Mouse (Mus musculus) hindbrain, embryonic 12.5 days (tissue): Measurements from ENCODE around the gene Dner. TPM values are rescaled to one million over a fixed set of nuclear protein-coding genes. Genes with fewer than 3 reads are reported as not detected.

Source experiments
- ATAC-seq: fragments of 200-750 bp; cut with Nextera tagmentation; 2 replicates; pipeline ENCODE4 v1.8.0; 2017; ENCODE audit warnings: moderate TSS enrichment; ENCODE audit not compliant: low FRiP score
- H3K27ac ChIP-seq: fragments of 300-500 bp; sonication (generic); 2 replicates; pipeline ENCODE4 v1.5.1; 2016; ENCODE audit warnings: mild to moderate bottlenecking
- H3K27me3 ChIP-seq: fragments of 300-500 bp; sonication (generic); 2 replicates; pipeline ENCODE4 v1.6.1; 2016; ENCODE audit warnings: mild to moderate bottlenecking
- H3K36me3 ChIP-seq: fragments of 300-500 bp; sonication (generic); 2 replicates; pipeline ENCODE4 v1.6.1; 2016; ENCODE audit warnings: mild to moderate bottlenecking
- H3K4me1 ChIP-seq: fragments of 300-500 bp; sonication (generic); 2 replicates; pipeline ENCODE4 v1.6.1; 2016
- H3K4me2 ChIP-seq: fragments of 300-500 bp; sonication (generic); replicated peaks from 2 replicates; pipeline ENCODE4 v1.6.1; 2016; ENCODE audit warnings: mild to moderate bottlenecking
- H3K4me3 ChIP-seq: fragments of 300-500 bp; sonication (generic); 2 replicates; pipeline ENCODE4 v1.5.1; 2016; ENCODE audit warnings: mild to moderate bottlenecking
- H3K9ac ChIP-seq: fragments of 300-500 bp; sonication (generic); 2 replicates; pipeline ENCODE4 v1.6.1; 2016; ENCODE audit warnings: mild to moderate bottlenecking, moderate library complexity
- H3K9me3 ChIP-seq: fragments of 300-500 bp; sonication (generic); replicated peaks from 2 replicates; pipeline ENCODE4 v1.6.1; 2016; ENCODE audit warnings: mild to moderate bottlenecking
- WGBS: fragments of 180-500 bp; shearing (Covaris S2); methylation state at CpG from one replicate; pipeline ENCODE4 v1.1.7; 2016; 5-methylcytosine and 5-hydroxymethylcytosine counted together
- polyA plus RNA-seq: library from polyadenylated mRNA; unstranded; fragments of >200 nt; fragmentation: Nextera tagmentation; extraction: Ambion mirVana; gene quantifications from 2 replicates; pipeline ENCODE4 v1.2.1, GENCODE M21; 2016

The Dner gene
- polyA plus RNA-seq, 1 experiment from 2014 or later, result 130 TPM

GRCm38 (mm10) chr1:84561387-84561786, 134.6 kb downstream of the Dner start:
- H3K9ac ChIP-seq, result no peak overlapping the region
- no peak for ATAC-seq
- H3K4me2 ChIP-seq, result no peak overlapping the region
- H3K36me3 ChIP-seq, result no peaks in the 10 kb centered on the region
- H3K4me3 ChIP-seq, result no peak overlapping the region
- H3K4me1 ChIP-seq, result no peaks in the 10 kb centered on the region
- no peaks in the 10 kb centered on the region for H3K27me3 ChIP-seq
- no peak overlapping the region for H3K27ac ChIP-seq
- WGBS, result 83% methylated on average over 4 of the region's 4 CpGs
- no peaks in the 10 kb centered on the region for H3K9me3 ChIP-seq

DNA sequence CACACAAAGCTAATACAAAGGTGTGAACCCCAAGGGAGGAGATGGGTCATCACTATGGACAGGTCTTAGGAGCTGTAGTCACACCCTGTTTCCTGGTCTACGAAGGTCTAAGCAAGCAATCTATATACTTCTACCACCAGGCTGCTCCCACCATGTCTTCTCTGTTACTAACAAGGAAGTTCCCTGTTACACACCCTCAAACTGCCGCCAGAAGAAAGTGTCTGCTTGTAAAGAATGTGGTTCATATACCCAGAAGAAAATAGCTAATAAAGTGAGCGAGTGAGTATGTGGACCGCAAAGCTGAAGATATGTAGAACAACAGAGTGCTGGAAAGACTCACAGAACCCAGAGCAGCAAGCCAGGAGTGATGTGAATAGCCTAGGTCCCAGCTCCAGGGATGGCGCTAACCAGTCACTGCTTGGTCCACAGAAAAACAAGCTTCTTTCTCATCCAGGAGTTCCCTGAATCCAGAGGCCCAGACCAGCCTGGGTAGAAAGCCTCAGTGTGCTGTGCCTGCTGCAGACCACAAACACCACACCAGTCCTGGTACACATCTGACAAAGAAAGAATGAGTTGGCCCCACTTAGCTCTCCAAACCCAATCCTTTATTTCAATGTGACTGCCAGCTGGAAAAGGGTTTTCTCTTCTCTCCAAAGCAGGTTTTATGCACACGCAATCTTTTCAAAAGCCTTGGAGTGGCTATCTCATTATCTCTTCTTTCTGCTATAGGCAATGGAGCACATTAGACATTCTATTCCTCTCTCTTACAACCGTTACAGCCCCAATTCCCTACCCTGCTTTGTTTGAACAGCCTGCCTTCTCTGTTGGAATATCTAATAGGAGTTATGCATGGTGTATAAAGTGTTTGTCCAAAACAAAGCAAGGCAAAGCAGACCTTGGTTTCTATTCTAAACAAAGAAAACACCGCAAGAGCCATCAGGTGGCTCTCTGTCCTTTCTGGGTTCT, 139.2 kb downstream of the Dner start:
- no peak overlapping the region for H3K9ac ChIP-seq
- H3K4me3 ChIP-seq, result no peak overlapping the region
- no peak overlapping the region for H3K4me2 ChIP-seq
- no peaks in the 10 kb centered on the region for H3K9me3 ChIP-seq
- 0 out of 2 replicates have a peak overlapping the region, but pooled peaks have one; percentile 23 for H3K27ac ChIP-seq
- H3K36me3 ChIP-seq, result no peaks in the 10 kb centered on the region
- ATAC-seq, result no peak
- no peaks in the 10 kb centered on the region for H3K4me1 ChIP-seq
- H3K27me3 ChIP-seq, result no peaks in the 10 kb centered on the region
- WGBS, result 76% methylated on average over 8 of the region's 8 CpGs

DNA sequence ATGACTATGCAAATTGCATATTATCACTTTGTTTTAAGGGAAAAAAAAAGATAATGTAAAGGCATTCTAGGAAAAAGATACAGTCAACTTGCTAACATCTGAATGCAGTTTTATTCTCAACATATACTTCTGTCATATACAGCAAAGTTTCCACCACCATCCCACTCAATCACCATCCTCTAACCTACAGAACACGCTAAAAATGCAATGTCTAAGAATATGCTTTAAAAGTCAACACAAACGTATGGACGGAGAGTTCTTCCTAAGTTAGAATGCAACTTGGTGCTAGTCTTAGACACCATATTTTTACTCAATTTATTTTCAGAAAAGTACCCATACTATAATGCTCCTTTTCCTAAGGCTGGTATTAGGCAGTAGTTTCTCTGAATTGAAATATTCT, 144.0 kb downstream of the Dner start:
- Histone ChIP-seq H3K4me1 (no peaks in the 10 kb centered on the region), H3K4me3 (no peak overlapping the region), H3K36me3 (no peaks in the 10 kb centered on the region), H3K9ac (no peak overlapping the region), H3K4me2 (no peak overlapping the region), H3K27me3 (no peaks in the 10 kb centered on the region), H3K9me3 (no peaks in the 10 kb centered on the region), H3K27ac (no peak overlapping the region)
- ATAC-seq, result no peak
- 94% methylated on average over 3 of the region's 3 CpGs for WGBS

- WGBS, result 73% methylated on average over 2 of the region's 2 CpGs
- H3K36me3 ChIP-seq, result no peaks in the 10 kb centered on the region
These were observed 146.0 kb downstream of the Dner start for GRCm38 (mm10) chr1:84550065-84550368.

DNA sequence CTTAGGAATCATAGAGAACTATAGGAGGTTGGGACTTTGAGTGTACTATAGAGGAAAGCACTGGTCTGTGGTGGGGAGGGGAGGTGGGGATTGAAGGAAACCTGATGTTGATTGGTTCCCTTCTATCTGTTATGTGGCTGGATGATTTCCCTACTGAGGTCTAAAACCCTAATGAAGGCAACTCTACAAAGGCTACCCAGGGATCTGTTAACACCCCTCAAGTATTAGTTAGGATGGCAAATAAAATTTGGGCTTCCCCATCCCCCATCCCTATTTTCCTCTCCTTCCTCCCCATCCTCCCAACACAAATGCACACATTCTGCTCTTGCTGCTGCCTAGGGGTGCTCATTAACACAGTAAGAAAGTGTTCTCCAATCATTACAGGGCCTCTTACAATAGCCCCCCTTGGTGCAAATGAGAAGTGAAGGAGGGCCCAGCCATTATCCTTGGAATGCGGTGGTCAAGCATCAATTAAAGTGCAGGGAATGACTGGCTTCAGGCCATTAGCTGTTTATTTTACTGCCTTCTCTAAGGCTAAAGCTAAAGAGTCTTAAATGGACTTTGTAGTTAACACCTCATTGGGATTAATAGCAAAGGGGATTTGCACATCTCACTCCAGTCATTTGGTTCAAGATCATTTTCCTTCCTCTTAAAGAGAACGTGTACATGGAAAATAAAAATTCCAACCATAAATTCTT, 146.5 kb downstream of the Dner start:
- no peaks in the 10 kb centered on the region for H3K27me3 ChIP-seq
- ATAC-seq, result peak; percentile 43; the same call in 1 of the 2 replicates

More at GRCm38 (mm10) chr1:84550065-84550368, 146.0 kb downstream of the Dner start:
- H3K4me3 ChIP-seq, result no peak overlapping the region
- H3K27me3 ChIP-seq, result no peaks in the 10 kb centered on the region
- H3K27ac ChIP-seq, result no peak overlapping the region
- H3K9ac ChIP-seq, result no peak overlapping the region
- ATAC-seq, result no peak
- H3K4me1 ChIP-seq, result no peaks in the 10 kb centered on the region
- no peaks in the 10 kb centered on the region for H3K9me3 ChIP-seq
- H3K4me2 ChIP-seq, result no peak overlapping the region

GRCm38 (mm10) chr1:84536069-84536468, 160.0 kb downstream of the Dner start:
- no peaks in the 10 kb centered on the region for H3K4me1 ChIP-seq
- no peak overlapping the region for H3K27ac ChIP-seq
- WGBS, result 58% methylated on average over 4 of the region's 4 CpGs
- no peak overlapping the region for H3K4me2 ChIP-seq
- no peak overlapping the region for H3K4me3 ChIP-seq
- no peaks in the 10 kb centered on the region for H3K9me3 ChIP-seq
- H3K36me3 ChIP-seq, result no peaks in the 10 kb centered on the region
- no peak overlapping the region for H3K9ac ChIP-seq
- H3K27me3 ChIP-seq, result no peaks in the 10 kb centered on the region
- no peak for ATAC-seq

More for the DNA sequence above, 146.5 kb downstream of the Dner start:
- Histone ChIP-seq H3K4me3 (no peak overlapping the region), H3K27ac (no peak overlapping the region), H3K4me2 (no peak overlapping the region), H3K9me3 (no peaks in the 10 kb centered on the region), H3K4me1 (no peaks in the 10 kb centered on the region), H3K36me3 (no peaks in the 10 kb centered on the region), H3K9ac (no peak overlapping the region)
- WGBS, result 31% methylated on average over 2 of the region's 2 CpGs

GRCm38 (mm10) chr1:84525514-84525913, 170.5 kb downstream of the Dner start:
- no peak for ATAC-seq
- no peak overlapping the region for H3K27ac ChIP-seq
- WGBS, result 87% methylated on average over 3 of the region's 3 CpGs
- H3K9ac ChIP-seq, result no peak overlapping the region
- no peaks in the 10 kb centered on the region for H3K36me3 ChIP-seq
- H3K27me3 ChIP-seq, result no peaks in the 10 kb centered on the region
- no peaks in the 10 kb centered on the region for H3K9me3 ChIP-seq
- no peak overlapping the region for H3K4me2 ChIP-seq
- no peak overlapping the region for H3K4me3 ChIP-seq
- H3K4me1 ChIP-seq, result no peaks in the 10 kb centered on the region

DNA sequence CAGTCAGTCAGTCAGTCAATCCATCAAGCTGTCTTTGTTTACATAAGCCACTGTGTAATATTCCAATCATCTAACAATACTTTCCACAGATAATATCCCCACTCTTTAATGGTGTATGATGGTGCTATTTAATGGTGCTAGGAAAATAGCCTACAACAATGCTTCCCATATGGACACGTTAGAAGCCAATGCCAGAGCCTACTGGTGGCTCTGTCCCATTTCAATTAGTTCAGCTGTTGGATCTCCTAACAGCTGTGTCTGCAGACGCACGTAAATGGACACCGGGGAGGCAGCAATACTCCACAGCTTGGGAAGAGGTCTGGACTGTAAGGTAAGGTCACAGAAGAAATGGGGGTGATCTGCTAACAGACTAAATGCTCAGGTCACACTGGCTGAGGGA, 171.6 kb downstream of the Dner start:
- no peak overlapping the region for H3K4me3 ChIP-seq

GRCm38 (mm10) chr1:84522963-84523280, 173.1 kb downstream of the Dner start:
- Histone ChIP-seq H3K4me3 (no peak overlapping the region), H3K27ac (no peak overlapping the region), H3K4me1 (0 out of 2 replicates have a peak, but pooled peaks cover 6% of the 10 kb centered on the region), H3K9ac (no peak overlapping the region), H3K9me3 (no peaks in the 10 kb centered on the region), H3K4me2 (no peak overlapping the region), H3K36me3 (no peaks in the 10 kb centered on the region), H3K27me3 (no peaks in the 10 kb centered on the region)
- WGBS, result 64% methylated on average over 4 of the region's 4 CpGs
- ATAC-seq, result no peak

More for the DNA sequence above, 171.6 kb downstream of the Dner start:
- no peaks in the 10 kb centered on the region for H3K36me3 ChIP-seq
- no peak overlapping the region for H3K9ac ChIP-seq
- WGBS, result 69% methylated on average over 4 of the region's 4 CpGs
- no peak overlapping the region for H3K4me2 ChIP-seq
- H3K27ac ChIP-seq, result no peak overlapping the region
- H3K9me3 ChIP-seq, result no peaks in the 10 kb centered on the region
- no peaks in the 10 kb centered on the region for H3K27me3 ChIP-seq
- H3K4me1 ChIP-seq, result no peaks in the 10 kb centered on the region
- no peak for ATAC-seq

DNA sequence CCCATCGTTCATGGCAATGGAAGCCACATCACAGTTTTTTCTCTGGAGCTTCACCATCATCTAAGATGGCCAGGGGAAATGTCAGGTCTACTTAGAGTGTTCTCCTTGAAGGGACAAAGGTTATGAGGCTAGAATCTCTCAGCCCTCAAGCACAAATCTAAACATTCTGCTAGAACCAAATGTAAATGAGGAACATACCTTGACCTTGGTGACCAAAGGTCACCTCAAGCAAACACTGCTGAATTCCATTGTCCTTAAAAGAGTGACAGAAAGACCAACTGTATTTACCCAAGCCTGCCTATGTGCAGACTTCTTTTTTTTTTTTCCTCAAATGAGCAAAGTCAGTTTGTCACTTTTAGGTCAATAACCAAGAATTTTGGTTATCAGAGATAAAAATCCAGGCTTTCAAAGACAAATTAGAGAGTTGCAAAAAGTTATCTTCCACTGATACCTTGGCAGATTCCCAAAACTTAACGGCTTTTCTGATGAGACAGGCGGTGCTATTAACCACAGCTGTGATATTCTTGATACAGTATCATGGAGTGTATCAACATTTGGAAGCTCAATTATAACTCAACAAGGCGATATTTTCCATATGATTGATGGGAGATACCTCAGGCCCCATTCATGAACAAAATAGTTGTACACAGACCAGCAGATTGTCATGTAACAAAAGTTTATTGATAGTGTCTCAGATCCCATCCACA, 173.6 kb downstream of the Dner start:
- Histone ChIP-seq H3K36me3 (no peaks in the 10 kb centered on the region), H3K4me2 (no peak overlapping the region), H3K9me3 (no peaks in the 10 kb centered on the region), H3K4me3 (no peak overlapping the region), H3K4me1 (0 out of 2 replicates have a peak, but pooled peaks cover 6% of the 10 kb centered on the region), H3K27ac (no peak overlapping the region), H3K9ac (no peak overlapping the region), H3K27me3 (no peaks in the 10 kb centered on the region)
- WGBS, result 68% methylated on average over 4 of the region's 4 CpGs
- ATAC-seq, result no peak

- Histone ChIP-seq H3K9ac (no peak overlapping the region), H3K4me2 (no peak overlapping the region), H3K36me3 (no peaks in the 10 kb centered on the region), H3K9me3 (no peaks in the 10 kb centered on the region), H3K27ac (0 out of 2 replicates have a peak overlapping the region, but pooled peaks have one; percentile 49), H3K27me3 (no peaks in the 10 kb centered on the region), H3K4me3 (no peak overlapping the region), H3K4me1 (0 out of 2 replicates have a peak, but pooled peaks cover 6% of the 10 kb centered on the region)
- 51% methylated on average over 4 of the region's 4 CpGs for WGBS
- no peak for ATAC-seq
These were observed 177.7 kb downstream of the Dner start for GRCm38 (mm10) chr1:84518347-84518746.

DNA sequence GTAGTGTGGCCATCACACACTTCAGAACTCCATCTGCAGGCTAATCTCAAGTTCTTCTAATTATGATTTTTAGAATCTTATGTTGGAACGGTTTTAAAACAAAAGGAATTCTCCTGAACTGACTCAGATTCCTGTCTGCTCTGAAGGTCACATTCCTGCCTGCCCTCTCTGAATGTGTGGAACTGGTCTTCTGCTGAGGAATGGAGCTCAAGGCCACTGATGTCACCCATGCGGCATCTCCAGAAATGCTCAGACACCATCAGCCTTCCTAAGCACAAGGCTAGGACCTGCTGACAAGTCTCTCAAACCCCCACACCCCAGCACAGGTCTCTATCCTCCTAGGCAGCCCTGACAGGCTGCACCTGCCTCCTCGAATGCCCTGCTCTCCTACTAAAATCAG, 182.8 kb downstream of the Dner start:
- H3K4me2 ChIP-seq, result no peak overlapping the region
- no peak overlapping the region for H3K9ac ChIP-seq
- H3K4me3 ChIP-seq, result no peak overlapping the region
- 53% methylated on average over 3 of the region's 3 CpGs for WGBS
- H3K9me3 ChIP-seq, result no peaks in the 10 kb centered on the region
- H3K27me3 ChIP-seq, result no peaks in the 10 kb centered on the region
- ATAC-seq, result no peak
- no peak overlapping the region for H3K27ac ChIP-seq
- H3K4me1 ChIP-seq, result no peaks in the 10 kb centered on the region
- 0 out of 2 replicates have a peak, but pooled peaks cover 5% of the 10 kb centered on the region for H3K36me3 ChIP-seq
